Mouse (Mus musculus): ENCODE results near the gene Sdcbp2.

- TF ChIP-seq EP300 (IDR thresholded peaks at IDR 0.05; ENCODE audit: low read depth) (no peak), CTCF (IDR thresholded peaks at IDR 0.05; ENCODE audit: low read depth) (no peak)
Observed at GRCm38 (mm10) chr2:151632982-151633381, 60.6 kb downstream of the Sdcbp2 start.

All from liver, postnatal 0 days (tissue).